Mouse (Mus musculus) embryonic facial prominence, embryonic 14.5 days (tissue): ENCODE measurements around the gene Prr5. TPM values are rescaled to one million over a fixed set of nuclear protein-coding genes. Genes with fewer than 3 reads are reported as not detected.

Experiments
- ATAC-seq: fragments of 200-750 bp; cut with Nextera tagmentation; 2 replicates; pipeline ENCODE4 v1.8.0; 2017; ENCODE audit warnings: low read depth, moderate number of reproducible peaks, moderate TSS enrichment
- DNase-seq: peaks from one replicate; pipeline ENCODE4 v3.0.0-alpha.2; 2015; ENCODE audit warnings: low spot score
- H3K27ac ChIP-seq: fragments of 300-500 bp; sonication (generic); replicated peaks from 2 replicates; pipeline ENCODE4 v1.5.1; 2014; ENCODE audit warnings: low read depth, mild to moderate bottlenecking, low read length, moderate library complexity
- H3K27me3 ChIP-seq: fragments of 300-500 bp; sonication (generic); replicated peaks from 2 replicates; pipeline ENCODE4 v1.6.1; 2014; ENCODE audit warnings: low read length; ENCODE audit not compliant: control insufficient read depth, insufficient read depth
- H3K36me3 ChIP-seq: fragments of 300-500 bp; sonication (generic); 2 replicates; pipeline ENCODE4 v1.6.1; 2014; ENCODE audit warnings: low read length, mixed read lengths; ENCODE audit not compliant: control insufficient read depth, insufficient read depth
- H3K4me1 ChIP-seq: fragments of 300-500 bp; sonication (generic); 2 replicates; pipeline ENCODE4 v1.6.1; 2014; ENCODE audit warnings: antibody characterized with exemption, low read length; ENCODE audit not compliant: control insufficient read depth, insufficient read depth
- H3K4me2 ChIP-seq: fragments of 300-500 bp; sonication (generic); 2 replicates; pipeline ENCODE4 v1.6.1; 2014; ENCODE audit warnings: low read depth, mild to moderate bottlenecking, low read length, moderate library complexity, mixed read lengths
- H3K4me3 ChIP-seq: fragments of 300-500 bp; sonication (generic); 2 replicates; pipeline ENCODE4 v1.5.1; 2014; ENCODE audit warnings: low read depth, mild to moderate bottlenecking, low read length
- H3K9ac ChIP-seq: fragments of 300-500 bp; sonication (generic); 2 replicates; pipeline ENCODE4 v1.6.1; 2014; ENCODE audit warnings: low read depth, mild to moderate bottlenecking, low read length, moderate library complexity, mixed read lengths
- H3K9me3 ChIP-seq: fragments of 300-500 bp; sonication (generic); 2 replicates; pipeline ENCODE4 v1.6.1; 2016; ENCODE audit warnings: low read length; ENCODE audit not compliant: control insufficient read depth
- WGBS: fragments of 180-500 bp; shearing (Covaris S2); extraction: QIAGEN DNeasy Blood & Tissue Kit; methylation state at CpG from one replicate; pipeline ENCODE4 v1.1.7; 2014; 5-methylcytosine and 5-hydroxymethylcytosine counted together
- polyA plus RNA-seq: library from polyadenylated mRNA; unstranded; fragments of >200 nt; fragmentation: Nextera tagmentation; extraction: Ambion mirVana; gene quantifications from 2 replicates; pipeline ENCODE4 v1.2.1, GENCODE M21; 2014

The Prr5 gene
- polyA plus RNA-seq, 1 experiment from 2014 or later, result 26.4 TPM

DNA sequence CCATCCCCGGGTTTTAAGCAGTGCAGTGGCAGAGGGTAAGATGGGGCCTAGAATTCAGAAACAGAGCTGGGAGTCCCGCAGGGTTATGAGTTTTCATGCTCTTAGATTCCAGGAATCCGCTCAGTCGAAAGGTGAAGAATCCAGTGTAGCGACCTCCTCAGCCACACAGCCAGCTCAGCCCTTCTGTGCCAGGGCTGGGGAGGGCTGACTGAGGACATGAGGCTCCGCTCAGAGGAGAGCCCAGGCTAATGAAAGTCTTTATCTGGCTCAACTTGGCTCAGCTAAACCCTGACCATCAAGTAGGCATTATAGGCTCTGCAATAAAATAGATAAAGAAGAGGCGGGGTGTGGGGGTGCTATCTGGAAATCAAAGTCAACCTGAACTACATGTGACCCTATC, 16.3 kb upstream of the Prr5 start:
- ATAC-seq (no peak), DNase-seq (no peak)
- H3K27ac ChIP-seq, result peak overlapping the region; percentile 97; the same call in 1 of the 2 replicates
- H3K4me2 ChIP-seq, result no peak overlapping the region
- H3K9ac ChIP-seq, result no peak overlapping the region
- H3K9me3 ChIP-seq, result no peaks in the 10 kb centered on the region
- H3K27me3 ChIP-seq, result no peaks in the 10 kb centered on the region
- H3K4me3 ChIP-seq, result no peak overlapping the region
- H3K4me1 ChIP-seq, result peaks cover 21% of the 10 kb centered on the region
- 87% methylated on average over 7 of the region's 7 CpGs for WGBS
- no peaks in the 10 kb centered on the region for H3K36me3 ChIP-seq

DNA sequence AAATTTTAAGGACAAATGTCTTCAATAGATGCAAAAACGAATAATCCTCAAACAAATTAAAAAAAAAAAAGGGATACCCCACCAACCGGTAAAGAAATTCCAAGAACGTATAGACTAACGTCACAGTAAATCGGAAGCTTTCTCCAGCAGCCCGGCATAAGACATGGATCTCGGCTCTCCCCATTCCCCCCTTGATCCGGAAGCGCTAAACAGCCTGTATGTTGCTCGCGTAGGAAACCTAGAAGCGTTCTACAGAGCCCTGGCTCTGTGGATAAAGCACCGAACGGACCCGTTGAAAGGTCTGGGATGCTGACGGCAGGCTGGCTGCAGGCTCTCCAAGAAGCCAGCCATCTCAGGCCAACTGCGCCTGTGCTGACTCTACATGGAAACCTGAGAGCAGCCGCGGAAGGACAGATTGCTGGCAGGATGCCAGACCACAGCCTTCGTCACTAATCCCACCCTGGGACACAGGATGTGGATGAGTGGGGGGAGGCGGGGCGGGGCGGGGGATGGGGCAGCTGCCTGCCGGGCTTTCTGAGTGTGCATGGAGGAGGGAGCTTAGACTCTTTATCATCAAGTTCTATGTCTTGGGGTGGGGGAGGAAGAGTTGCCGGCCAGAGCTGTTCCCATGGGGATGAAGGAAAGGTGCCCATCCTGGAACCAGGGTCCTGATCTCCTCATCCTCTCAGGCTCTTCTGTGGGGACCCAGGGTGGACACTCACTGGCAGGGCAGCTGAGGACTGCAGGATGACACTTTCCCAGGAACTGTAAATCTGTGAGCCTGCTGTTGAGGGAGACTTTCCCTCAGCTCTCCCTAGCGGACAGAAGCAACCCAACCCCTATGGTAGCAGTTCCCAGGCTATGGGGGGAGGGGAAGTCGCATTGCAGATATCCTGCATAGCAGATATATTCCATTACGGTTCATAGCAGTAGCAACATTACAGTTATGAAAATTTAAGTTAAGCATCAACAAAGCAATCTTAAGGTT, 15.1 kb upstream of the Prr5 start:
- Histone ChIP-seq H3K4me1 (peaks cover 21% of the 10 kb centered on the region), H3K4me3 (peak overlapping the region; percentile 38), H3K27me3 (no peaks in the 10 kb centered on the region), H3K36me3 (no peaks in the 10 kb centered on the region), H3K27ac (peak overlapping the region; percentile 97), H3K4me2 (peak overlapping the region; percentile 61), H3K9me3 (no peaks in the 10 kb centered on the region), H3K9ac (peak overlapping the region; percentile 66)
- ATAC-seq (peak; percentile 96), DNase-seq (peak; percentile 98)
- 1% methylated on average over 28 of the region's 28 CpGs for WGBS

DNA sequence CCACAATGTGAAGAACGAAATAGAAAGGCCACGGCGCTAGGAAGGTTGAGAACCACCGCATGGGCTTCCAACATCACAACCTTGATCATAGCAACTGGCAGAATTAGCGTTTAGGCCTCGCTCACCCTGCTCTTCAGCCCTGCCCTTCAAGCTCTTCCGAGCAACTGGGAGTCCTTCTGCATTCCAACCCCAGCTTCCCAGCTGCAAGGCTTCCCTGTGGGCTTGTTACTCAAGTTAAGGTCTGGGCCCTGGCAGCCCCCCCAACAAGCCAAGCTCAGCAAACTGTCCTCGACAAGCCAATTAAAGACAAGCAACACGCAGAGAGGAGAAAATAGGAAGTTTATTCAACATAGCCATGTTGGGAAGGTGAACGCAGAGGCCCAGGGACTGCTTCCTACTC, 14.4 kb upstream of the Prr5 start:
- Histone ChIP-seq H3K4me2 (peak overlapping the region; percentile 61), H3K27me3 (no peaks in the 10 kb centered on the region), H3K36me3 (no peaks in the 10 kb centered on the region), H3K9me3 (no peaks in the 10 kb centered on the region), H3K27ac (peak overlapping the region; percentile 97), H3K9ac (no peak overlapping the region), H3K4me1 (peaks cover 25% of the 10 kb centered on the region), H3K4me3 (no peak overlapping the region)
- peak; percentile 54 for DNase-seq
- WGBS, result 40% methylated on average over 10 of the region's 10 CpGs
- ATAC-seq, result no peak

DNA sequence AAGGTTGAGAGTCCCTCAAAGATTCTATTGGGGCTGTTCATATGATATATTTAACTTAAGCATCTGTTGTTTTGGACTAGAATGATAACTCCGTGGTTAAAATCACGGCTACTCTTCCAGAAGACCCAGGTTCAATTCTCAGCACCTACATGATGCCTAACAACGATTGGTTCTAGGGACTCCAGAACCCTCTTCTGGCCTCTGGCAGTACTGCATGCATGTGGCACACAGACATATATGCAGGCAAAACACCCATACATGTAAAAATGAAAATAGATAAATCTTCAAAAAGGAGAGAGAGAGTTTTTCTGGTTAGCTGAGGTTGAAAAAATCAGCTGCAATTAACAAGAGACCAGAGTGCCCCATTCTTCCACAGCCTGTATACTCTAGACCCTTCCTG, 12.7 kb upstream of the Prr5 start:
- Histone ChIP-seq H3K9ac (no peak overlapping the region), H3K4me2 (no peak overlapping the region), H3K4me1 (peaks cover 28% of the 10 kb centered on the region), H3K27ac (no peak overlapping the region), H3K9me3 (no peaks in the 10 kb centered on the region), H3K36me3 (no peaks in the 10 kb centered on the region), H3K4me3 (no peak overlapping the region), H3K27me3 (no peaks in the 10 kb centered on the region)
- 94% methylated on average over 3 of the region's 3 CpGs for WGBS
- no peak for ATAC-seq
- no peak for DNase-seq

DNA sequence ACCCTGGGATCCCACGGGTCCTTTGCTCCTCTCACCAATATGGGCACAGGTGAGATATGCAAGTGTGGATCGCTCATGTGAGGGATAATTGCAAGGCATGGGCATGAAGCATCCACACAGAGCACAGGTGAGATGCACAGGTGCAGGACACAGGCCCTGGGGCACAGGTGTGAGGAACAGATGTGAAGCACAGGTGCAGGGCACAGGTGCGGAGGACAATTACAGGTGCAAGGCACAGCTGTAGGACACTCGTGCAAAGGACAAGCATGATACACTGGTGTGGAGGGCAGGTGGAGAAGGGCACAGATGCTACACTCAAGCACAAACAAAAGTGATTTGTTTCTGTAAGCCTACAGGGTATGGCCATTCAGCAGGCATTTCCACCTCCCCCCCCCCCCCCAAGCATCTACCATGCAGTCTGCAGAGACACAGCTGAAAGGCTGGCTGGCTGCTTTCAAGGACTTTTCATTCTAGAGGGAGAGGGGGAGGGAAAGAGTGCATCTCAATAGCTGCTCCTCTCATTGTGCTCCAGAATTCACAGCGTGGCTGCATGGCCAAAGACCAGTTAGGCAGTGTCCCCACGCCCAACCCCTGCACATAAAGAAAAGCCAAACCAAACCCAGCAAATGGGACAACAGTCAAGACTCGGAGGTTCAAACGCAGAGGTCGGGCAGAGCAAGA, 11.9 kb upstream of the Prr5 start:
- Histone ChIP-seq H3K4me3 (no peak overlapping the region), H3K9ac (no peak overlapping the region), H3K4me1 (peaks cover 28% of the 10 kb centered on the region), H3K4me2 (no peak overlapping the region), H3K9me3 (no peaks in the 10 kb centered on the region), H3K36me3 (no peaks in the 10 kb centered on the region), H3K27me3 (no peaks in the 10 kb centered on the region), H3K27ac (no peak overlapping the region)
- ATAC-seq (no peak), DNase-seq (no peak)
- WGBS, result 56% methylated on average over 9 of the region's 9 CpGs

DNA sequence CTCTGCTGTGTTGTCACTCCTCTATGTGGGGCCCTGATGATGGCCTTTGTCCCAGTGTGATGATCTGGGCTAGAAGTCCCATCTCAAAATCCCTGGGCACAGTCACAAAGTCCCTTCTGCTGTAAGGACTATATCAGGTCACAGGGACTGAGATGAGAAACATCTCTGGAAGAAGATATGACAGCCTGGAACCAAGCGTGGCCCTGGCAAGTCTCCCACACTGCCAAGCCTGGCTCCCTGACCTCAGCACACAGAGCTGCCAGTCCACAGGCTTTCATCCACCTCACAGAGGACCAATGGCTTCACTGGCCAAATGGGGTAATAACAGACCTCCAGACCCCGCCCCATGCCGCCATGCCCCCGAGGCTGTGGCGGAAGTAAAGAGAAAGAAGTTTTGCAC, 10.8 kb upstream of the Prr5 start:
- no peaks in the 10 kb centered on the region for H3K36me3 ChIP-seq
- no peak for DNase-seq
- WGBS, result 76% methylated on average over 5 of the region's 5 CpGs
- peaks cover 31% of the 10 kb centered on the region for H3K4me1 ChIP-seq
- H3K4me3 ChIP-seq, result no peak overlapping the region
- no peaks in the 10 kb centered on the region for H3K9me3 ChIP-seq
- no peak overlapping the region for H3K9ac ChIP-seq
- H3K4me2 ChIP-seq, result no peak overlapping the region
- ATAC-seq, result no peak
- H3K27me3 ChIP-seq, result no peaks in the 10 kb centered on the region
- no peak overlapping the region for H3K27ac ChIP-seq

DNA sequence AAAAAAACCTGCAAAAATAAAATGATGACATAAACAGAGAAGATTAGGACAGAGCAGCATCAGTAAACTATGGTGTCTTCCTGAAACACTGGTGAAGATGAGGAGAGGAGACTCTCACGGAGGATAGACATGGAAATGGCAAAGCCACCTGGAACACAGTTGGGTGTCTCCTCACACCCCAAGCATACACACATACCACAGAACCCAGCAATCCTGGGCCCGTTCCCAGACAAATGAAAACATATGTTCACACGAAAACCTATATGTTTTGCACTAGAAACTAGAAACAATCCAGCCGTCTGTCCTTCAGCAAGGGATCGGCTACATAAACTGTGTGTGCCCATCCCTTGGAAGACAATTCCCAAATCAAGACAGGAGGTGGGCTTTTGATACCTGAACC, 9.6 kb upstream of the Prr5 start:
- H3K27ac ChIP-seq, result 0 out of 2 replicates have a peak overlapping the region, but pooled peaks have one; percentile 55
- peaks cover 30% of the 10 kb centered on the region for H3K4me1 ChIP-seq

DNA sequence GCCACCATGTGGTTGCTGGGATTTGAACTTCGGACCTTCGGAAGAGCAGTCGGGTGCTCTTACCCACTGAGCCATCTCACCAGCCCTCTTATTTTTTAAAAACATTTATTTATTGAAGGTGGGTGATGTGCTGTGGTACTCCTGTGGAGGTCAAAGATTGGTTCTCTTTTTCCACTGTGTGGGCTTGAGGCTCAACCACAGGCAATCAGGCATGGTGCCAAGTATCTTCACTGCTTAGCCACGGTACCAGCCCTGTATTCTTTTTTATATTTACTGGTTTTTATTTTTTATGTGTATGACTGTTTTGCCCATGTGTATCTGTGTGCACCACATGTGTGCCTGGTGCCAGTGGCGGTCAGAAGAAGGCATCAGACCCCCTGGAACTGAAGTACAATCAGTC, 8.1 kb upstream of the Prr5 start:
- DNase-seq (peak; percentile 50), ATAC-seq (no peak)
- peaks cover 25% of the 10 kb centered on the region for H3K4me1 ChIP-seq
- H3K27ac ChIP-seq, result no peak overlapping the region; the same call in 1 of the 2 replicates
- H3K9ac ChIP-seq, result no peak overlapping the region
- no peak overlapping the region for H3K4me3 ChIP-seq
- H3K4me2 ChIP-seq, result no peak overlapping the region
- 83% methylated on average over 5 of the region's 5 CpGs for WGBS
- no peaks in the 10 kb centered on the region for H3K36me3 ChIP-seq
- H3K9me3 ChIP-seq, result no peaks in the 10 kb centered on the region
- H3K27me3 ChIP-seq, result 0 out of 2 replicates have a peak, but pooled peaks cover 5% of the 10 kb centered on the region

More for the DNA sequence above, 9.6 kb upstream of the Prr5 start:
- no peak overlapping the region for H3K9ac ChIP-seq
- H3K4me2 ChIP-seq, result no peak overlapping the region
- WGBS, result 36% methylated on average over 5 of the region's 5 CpGs
- ATAC-seq (no peak), DNase-seq (no peak)
- 0 out of 2 replicates have a peak, but pooled peaks cover 5% of the 10 kb centered on the region for H3K27me3 ChIP-seq
- no peaks in the 10 kb centered on the region for H3K9me3 ChIP-seq
- H3K36me3 ChIP-seq, result no peaks in the 10 kb centered on the region
- no peak overlapping the region for H3K4me3 ChIP-seq
